Mouse (Mus musculus) neural tube, embryonic 13.5 days (tissue): Measurements from ENCODE around the gene Sapcd2. TPM values are rescaled to one million over a fixed set of nuclear protein-coding genes. Genes with fewer than 3 reads are reported as not detected.
"Not testable (repeated sequence)": the region's sequence is repeated elsewhere in the genome, so short reads cannot be mapped to it uniquely, and the experiment has no call there.

Experiments
- ATAC-seq: fragments of 200-750 bp; cut with Nextera tagmentation; 2 replicates; pipeline ENCODE4 v1.8.0; 2017; ENCODE audit warnings: low read depth, mild to moderate bottlenecking, moderate TSS enrichment, moderate library complexity
- H3K27ac ChIP-seq: fragments of 300-500 bp; sonication (generic); replicated peaks from 2 replicates; pipeline ENCODE4 v1.5.1; 2015; ENCODE audit warnings: moderate library complexity, mild to moderate bottlenecking, inconsistent platforms
- H3K27me3 ChIP-seq: fragments of 300-500 bp; sonication (generic); 2 replicates; pipeline ENCODE4 v1.6.1; 2015; ENCODE audit warnings: mild to moderate bottlenecking, inconsistent platforms
- H3K36me3 ChIP-seq: fragments of 300-500 bp; sonication (generic); 2 replicates; pipeline ENCODE4 v1.6.1; 2015; ENCODE audit warnings: mild to moderate bottlenecking, inconsistent platforms
- H3K4me1 ChIP-seq: fragments of 300-500 bp; sonication (generic); replicated peaks from 2 replicates; pipeline ENCODE4 v1.6.1; 2015; ENCODE audit warnings: inconsistent platforms
- H3K4me2 ChIP-seq: fragments of 300-500 bp; sonication (generic); 2 replicates; pipeline ENCODE4 v1.6.1; 2015; ENCODE audit warnings: inconsistent platforms, mild to moderate bottlenecking, moderate library complexity
- H3K4me3 ChIP-seq: fragments of 300-500 bp; sonication (generic); 2 replicates; pipeline ENCODE4 v1.5.1; 2015; ENCODE audit warnings: mild to moderate bottlenecking, inconsistent platforms
- H3K9ac ChIP-seq: fragments of 300-500 bp; sonication (generic); 2 replicates; pipeline ENCODE4 v1.6.1; 2015; ENCODE audit warnings: moderate library complexity, mild to moderate bottlenecking, inconsistent platforms
- H3K9me3 ChIP-seq: fragments of 300-500 bp; sonication (generic); 2 replicates; pipeline ENCODE4 v1.6.1; 2016; ENCODE audit warnings: inconsistent platforms
- WGBS: fragments of 180-500 bp; shearing (Covaris S2); methylation state at CpG from one replicate; pipeline ENCODE4 v1.1.7; 2015; 5-methylcytosine and 5-hydroxymethylcytosine counted together
- polyA plus RNA-seq: library from polyadenylated mRNA; unstranded; fragments of >200 nt; fragmentation: Nextera tagmentation; extraction: Ambion mirVana; gene quantifications from 2 replicates; pipeline ENCODE4 v1.2.1, GENCODE M21; 2015

Sapcd2 gene
- polyA plus RNA-seq, 1 experiment from 2014 or later: 9.9 TPM

DNA sequence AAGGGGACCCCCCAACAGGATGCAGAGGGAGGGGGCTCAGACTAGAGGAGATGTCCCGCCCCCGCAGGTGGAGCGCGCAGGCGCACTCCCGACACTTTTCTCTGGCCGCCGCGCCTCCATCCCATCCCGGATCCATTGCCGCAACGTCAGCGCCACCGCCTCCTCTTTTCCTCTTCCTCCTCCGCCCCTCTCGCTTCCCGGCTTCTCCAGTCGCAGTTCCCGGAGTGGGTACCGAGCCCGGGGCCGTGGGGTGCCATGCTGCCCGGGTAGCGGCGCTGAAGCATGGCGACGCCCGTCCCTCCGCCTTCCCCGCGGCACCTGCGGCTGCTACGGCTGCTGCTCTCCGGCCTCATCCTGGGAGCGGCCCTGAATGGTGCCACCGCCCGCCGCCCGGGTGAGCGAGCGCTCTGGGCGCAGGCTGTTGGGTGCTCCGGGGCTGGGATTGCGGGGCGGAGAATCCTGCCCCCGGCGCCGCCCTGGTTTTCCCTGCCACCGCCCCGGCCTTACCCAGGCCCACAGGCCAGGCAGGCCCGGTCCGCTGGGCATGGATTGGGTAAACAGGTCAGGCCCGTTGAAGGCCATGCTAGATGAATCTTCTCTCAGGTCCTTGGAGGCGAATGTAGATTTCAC is 31.0 kb downstream of the Sapcd2 start:
- under 1% methylated on average over 54 of the region's 54 CpGs for WGBS
- Histone ChIP-seq H3K36me3 (peaks cover 19% of the 10 kb centered on the region), H3K9ac (peak overlapping the region; percentile 99), H3K4me2 (peak overlapping the region; percentile 79), H3K27ac (peak overlapping the region; percentile 94), H3K27me3 (peaks cover 34% of the 10 kb centered on the region), H3K4me1 (peaks cover 47% of the 10 kb centered on the region), H3K9me3 (no peaks in the 10 kb centered on the region), H3K4me3 (peak overlapping the region; percentile 96)
- ATAC-seq: peak; percentile 84

DNA sequence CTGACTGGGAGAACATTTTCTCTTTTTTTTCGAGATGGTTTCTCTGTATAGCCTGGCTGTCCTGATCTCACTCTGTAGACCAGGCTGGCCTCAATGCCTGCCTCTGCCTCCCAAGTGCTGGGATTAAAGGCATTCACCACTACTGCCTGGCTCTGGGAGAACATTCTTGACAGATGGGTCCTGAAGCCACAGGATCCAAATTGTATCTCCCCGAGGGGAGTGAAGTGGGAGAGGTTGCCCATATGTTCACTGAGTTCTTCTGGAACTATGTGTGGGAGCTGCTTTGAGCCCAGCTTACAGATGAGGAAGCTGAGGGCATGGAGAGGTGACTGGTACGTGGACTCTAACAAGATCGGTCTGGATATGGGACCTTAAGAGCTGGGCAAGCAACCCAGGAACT is 31.9 kb downstream of the Sapcd2 start:
- H3K9me3 ChIP-seq: no peaks in the 10 kb centered on the region
- peak overlapping the region; percentile 99 for H3K9ac ChIP-seq
- H3K4me2 ChIP-seq: peak overlapping the region; percentile 79
- peaks cover 47% of the 10 kb centered on the region for H3K4me1 ChIP-seq
- no peak for ATAC-seq
- H3K36me3 ChIP-seq: peaks cover 27% of the 10 kb centered on the region
- WGBS: 82% methylated on average over 4 of the region's 4 CpGs
- peak overlapping the region; percentile 96 for H3K4me3 ChIP-seq
- H3K27ac ChIP-seq: peak overlapping the region; percentile 94; the same call in 1 of the 2 replicates
- peaks cover 25% of the 10 kb centered on the region for H3K27me3 ChIP-seq

DNA sequence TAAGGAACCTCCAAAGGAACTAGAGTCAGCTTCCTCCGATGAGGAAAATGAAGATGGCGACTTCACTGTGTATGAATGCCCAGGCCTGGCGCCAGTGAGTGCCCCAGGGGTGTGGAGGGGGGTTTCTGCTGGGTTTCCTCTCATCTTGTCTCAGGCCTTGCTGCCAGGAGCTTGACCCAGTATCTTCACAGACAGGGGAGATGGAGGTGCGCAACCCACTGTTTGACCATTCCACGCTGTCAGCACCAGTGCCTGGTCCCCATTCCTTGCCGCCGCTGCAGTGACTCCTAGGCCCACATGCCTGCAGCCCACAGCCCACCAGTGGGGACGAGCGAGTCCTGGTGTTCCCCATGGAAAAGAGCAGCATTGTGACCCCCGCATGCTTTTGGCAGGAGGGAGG is 36.8 kb downstream of the Sapcd2 start:
- no peaks in the 10 kb centered on the region for H3K27me3 ChIP-seq
- ATAC-seq: no peak
- WGBS: 91% methylated on average over 10 of the region's 10 CpGs
- H3K9me3 ChIP-seq: no peaks in the 10 kb centered on the region
- H3K4me2 ChIP-seq: no peak overlapping the region
- peaks cover 30% of the 10 kb centered on the region for H3K4me1 ChIP-seq
- H3K27ac ChIP-seq: no peak overlapping the region
- peaks cover 57% of the 10 kb centered on the region for H3K36me3 ChIP-seq
- no peak overlapping the region for H3K9ac ChIP-seq
- no peak overlapping the region for H3K4me3 ChIP-seq

DNA sequence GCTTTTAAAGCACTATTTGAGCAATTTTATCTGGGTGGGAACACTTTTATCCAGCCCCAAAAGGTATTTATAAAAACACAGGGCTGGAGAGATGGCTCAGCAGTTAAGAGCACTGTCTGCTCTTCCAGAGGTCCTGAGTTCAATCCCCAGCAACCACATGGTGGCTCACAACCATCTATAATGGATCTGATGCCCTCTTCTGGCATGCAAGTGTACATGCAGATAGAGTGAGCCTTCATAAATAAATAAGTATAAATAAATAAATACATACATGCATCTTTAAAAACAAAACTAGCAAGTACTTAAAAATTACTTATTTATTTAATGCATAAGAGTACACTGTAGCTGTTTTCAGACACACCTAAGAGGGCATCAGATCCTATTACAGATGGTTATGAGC is 41.3 kb downstream of the Sapcd2 start:
- peaks cover 38% of the 10 kb centered on the region for H3K36me3 ChIP-seq
- not testable (repeated sequence) for H3K9ac ChIP-seq, ATAC-seq, H3K4me2 ChIP-seq, H3K27ac ChIP-seq, H3K4me1 ChIP-seq, H3K9me3 ChIP-seq, H3K4me3 ChIP-seq, H3K27me3 ChIP-seq

DNA sequence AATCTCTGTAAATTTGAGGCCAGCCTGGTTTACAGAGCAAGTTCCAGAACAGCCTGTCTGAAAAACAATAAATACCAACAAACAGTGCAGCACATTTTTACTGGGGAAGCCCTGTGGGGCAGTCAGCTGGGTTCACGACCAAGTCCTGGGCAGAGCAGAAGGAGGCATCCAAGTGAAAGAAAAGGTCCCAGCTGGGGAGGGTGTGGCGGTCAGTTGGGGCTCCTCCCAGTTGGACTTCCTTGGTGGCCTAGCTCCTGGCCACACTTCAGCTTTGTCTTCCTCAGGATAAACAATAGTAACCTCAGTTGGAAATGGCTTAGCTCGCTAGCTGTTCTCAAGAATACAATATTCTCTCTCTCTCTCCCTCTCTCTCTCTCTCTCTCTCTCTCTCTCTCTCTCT is 45.3 kb downstream of the Sapcd2 start:
- peaks cover 6% of the 10 kb centered on the region for H3K4me1 ChIP-seq
- H3K9ac ChIP-seq: no peak overlapping the region
- H3K36me3 ChIP-seq: 0 out of 2 replicates have a peak, but pooled peaks cover 7% of the 10 kb centered on the region
- ATAC-seq: no peak
- 28% methylated on average over 3 of the region's 3 CpGs for WGBS
- H3K9me3 ChIP-seq: no peaks in the 10 kb centered on the region
- no peak overlapping the region for H3K4me2 ChIP-seq
- 0 out of 2 replicates have a peak overlapping the region, but pooled peaks have one; percentile 13 for H3K27ac ChIP-seq
- H3K4me3 ChIP-seq: no peak overlapping the region
- H3K27me3 ChIP-seq: 0 out of 2 replicates have a peak, but pooled peaks cover under 1% of the 10 kb centered on the region

DNA sequence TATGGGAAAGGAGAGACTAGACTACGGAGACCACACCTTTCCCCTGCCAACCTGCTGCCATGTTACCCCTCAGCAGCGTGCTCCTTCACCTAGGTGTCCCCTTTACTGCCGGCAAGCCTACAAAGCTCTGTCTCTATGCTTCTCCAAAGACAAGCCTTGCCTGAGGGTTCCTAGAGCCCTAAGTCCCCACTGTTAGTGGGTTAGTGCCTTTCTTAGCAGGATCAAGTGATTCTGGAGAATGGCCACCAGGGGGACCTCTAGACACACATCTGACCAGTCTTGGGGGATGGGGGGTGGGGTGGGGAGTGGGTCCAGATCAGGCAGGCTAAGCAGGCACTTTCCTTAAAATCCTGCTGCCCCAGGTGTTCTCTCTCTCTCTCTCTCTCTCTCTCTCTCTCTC is 49.8 kb downstream of the Sapcd2 start:
- 19% methylated on average over 3 of the region's 3 CpGs for WGBS
- Histone ChIP-seq H3K27ac (no peak overlapping the region), H3K36me3 (no peaks in the 10 kb centered on the region), H3K27me3 (peaks cover 39% of the 10 kb centered on the region), H3K4me3 (no peak overlapping the region), H3K4me1 (peaks cover 6% of the 10 kb centered on the region), H3K9me3 (no peaks in the 10 kb centered on the region), H3K4me2 (no peak overlapping the region), H3K9ac (no peak overlapping the region)
- ATAC-seq: peak; percentile 51

DNA sequence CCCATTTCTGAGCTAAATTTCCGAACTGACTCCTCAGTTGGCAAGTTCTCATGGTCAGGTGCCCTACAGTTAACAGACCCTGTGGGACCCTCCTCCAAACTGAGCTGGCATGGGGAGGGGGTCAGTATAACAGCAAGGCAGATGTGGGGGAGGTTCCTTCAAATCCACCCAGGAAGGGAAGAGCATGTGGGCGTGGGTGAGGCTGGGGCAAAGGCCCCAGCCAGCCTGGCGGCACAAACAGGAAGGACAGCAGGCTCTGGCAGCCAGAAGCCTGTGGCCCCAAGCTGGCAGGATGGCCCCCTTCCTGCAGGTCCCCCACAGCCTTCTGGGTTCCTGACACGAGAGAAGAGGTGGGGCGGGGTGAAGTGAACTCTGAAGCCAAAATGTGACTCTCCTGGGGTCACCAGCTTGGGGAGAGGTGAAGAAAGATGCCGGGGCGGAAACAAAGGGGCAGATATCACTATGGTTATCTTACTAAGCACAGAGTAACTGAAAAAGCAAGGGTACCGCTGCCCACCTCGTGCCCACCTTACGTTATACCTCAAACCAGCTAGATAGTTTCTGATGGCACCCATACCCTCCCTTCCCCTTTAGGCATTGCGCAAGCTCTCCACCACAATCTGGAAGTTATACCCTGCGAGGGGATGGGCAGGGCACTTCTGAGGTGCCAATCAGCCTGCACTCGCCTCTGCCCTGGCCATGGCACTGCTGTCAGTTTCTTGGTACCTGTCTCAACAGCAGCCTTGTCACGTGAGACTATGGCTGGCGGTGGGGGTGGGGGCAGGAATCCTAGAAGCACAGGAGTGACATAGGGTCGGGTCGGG is 50.7 kb downstream of the Sapcd2 start, which contains the start of gene Fut7:
Fut7 (plus strand) TSS at position 681 of the 824 bp plus-strand sequence.
- 74% methylated on average over 17 of the region's 17 CpGs for WGBS
- no peaks in the 10 kb centered on the region for H3K36me3 ChIP-seq
- H3K4me3 ChIP-seq: no peak within 1 kb of the TSS
- H3K9me3 ChIP-seq: no peaks in the 10 kb centered on the region
- H3K4me1 ChIP-seq: no peaks in the 10 kb centered on the region
- H3K4me2 ChIP-seq: no peak within 1 kb of the TSS
- H3K27ac ChIP-seq: no peak within 1 kb of the TSS
- no peak within 1 kb of the TSS for H3K9ac ChIP-seq
- no peak for ATAC-seq
- H3K27me3 ChIP-seq: peaks cover 39% of the 10 kb centered on the region

DNA sequence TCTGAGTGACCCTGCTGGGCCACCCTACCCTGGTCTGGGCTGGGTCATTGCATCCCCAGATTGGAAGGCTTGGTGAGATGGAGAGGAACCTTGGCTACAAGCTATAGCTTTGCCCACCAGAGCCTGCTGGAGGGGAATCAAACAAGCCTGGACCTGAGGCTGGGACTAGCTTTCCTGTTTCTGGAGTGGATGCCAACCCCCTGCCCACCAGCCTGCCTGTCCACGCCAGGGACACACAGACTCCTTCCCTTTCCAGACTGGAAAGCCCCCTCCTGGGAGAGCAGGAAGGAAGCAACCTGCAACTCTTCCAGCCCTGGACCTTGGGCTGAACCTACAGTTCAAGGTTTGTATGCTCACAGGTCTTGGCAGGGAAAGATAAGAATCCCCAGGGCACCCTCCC is 51.5 kb downstream of the Sapcd2 start:
- H3K27ac ChIP-seq: no peak overlapping the region
- H3K4me2 ChIP-seq: no peak overlapping the region
- H3K27me3 ChIP-seq: peaks cover 39% of the 10 kb centered on the region
- H3K9me3 ChIP-seq: no peaks in the 10 kb centered on the region
- no peak for ATAC-seq
- H3K4me3 ChIP-seq: no peak overlapping the region
- peaks cover 4% of the 10 kb centered on the region; the same call in 1 of the 2 replicates for H3K4me1 ChIP-seq
- H3K36me3 ChIP-seq: no peaks in the 10 kb centered on the region
- no peak overlapping the region for H3K9ac ChIP-seq
- 54% methylated on average over 1 of the region's 1 CpGs for WGBS

DNA sequence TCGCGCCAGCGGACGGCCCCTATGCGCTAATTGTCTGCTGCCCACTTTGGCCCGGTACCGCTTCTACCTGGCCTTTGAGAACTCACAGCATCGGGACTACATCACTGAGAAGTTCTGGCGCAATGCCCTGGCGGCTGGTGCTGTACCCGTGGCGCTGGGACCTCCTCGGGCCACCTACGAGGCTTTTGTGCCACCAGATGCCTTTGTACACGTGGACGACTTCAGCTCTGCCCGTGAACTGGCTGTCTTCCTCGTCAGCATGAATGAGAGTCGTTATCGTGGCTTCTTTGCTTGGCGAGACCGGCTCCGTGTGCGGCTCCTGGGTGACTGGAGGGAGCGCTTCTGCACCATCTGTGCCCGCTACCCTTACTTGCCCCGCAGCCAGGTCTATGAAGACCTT is 53.4 kb downstream of the Sapcd2 start:
- H3K27ac ChIP-seq: no peak overlapping the region
- H3K4me1 ChIP-seq: peaks cover 20% of the 10 kb centered on the region
- WGBS: 47% methylated on average over 27 of the region's 27 CpGs
- H3K27me3 ChIP-seq: peaks cover 39% of the 10 kb centered on the region
- no peaks in the 10 kb centered on the region for H3K9me3 ChIP-seq
- ATAC-seq: no peak
- H3K4me2 ChIP-seq: no peak overlapping the region
- H3K4me3 ChIP-seq: no peak overlapping the region
- H3K36me3 ChIP-seq: no peaks in the 10 kb centered on the region
- no peak overlapping the region for H3K9ac ChIP-seq

DNA sequence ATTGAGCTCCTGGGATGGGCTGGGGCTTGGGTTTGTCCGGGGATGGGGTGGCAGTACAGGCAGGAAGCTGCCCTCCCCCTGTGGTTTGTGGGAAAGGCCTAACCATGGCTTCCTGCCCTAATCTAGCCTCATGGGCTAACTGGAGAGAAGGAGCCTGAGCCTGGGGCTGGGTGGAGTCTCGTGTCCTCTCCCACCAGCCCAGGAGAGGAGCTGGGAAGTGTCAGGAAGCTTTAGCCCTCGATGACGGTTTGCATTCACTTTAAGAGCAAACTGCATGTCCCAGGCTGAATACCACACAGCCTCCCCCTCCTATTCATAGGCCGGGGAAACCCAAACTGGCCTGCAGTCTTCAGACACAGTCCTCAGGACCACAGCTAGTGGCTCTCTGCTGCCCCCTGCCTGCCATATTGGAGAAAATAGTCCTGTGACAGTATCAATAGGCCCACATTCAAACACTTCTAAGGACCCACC is 54.6 kb downstream of the Sapcd2 start:
- no peak for ATAC-seq
- Histone ChIP-seq H3K4me2 (no peak overlapping the region), H3K4me3 (no peak overlapping the region), H3K27ac (no peak overlapping the region), H3K9ac (no peak overlapping the region), H3K4me1 (peaks cover 33% of the 10 kb centered on the region), H3K9me3 (no peaks in the 10 kb centered on the region), H3K36me3 (no peaks in the 10 kb centered on the region), H3K27me3 (peaks cover 39% of the 10 kb centered on the region)
- 38% methylated on average over 5 of the region's 5 CpGs for WGBS

DNA sequence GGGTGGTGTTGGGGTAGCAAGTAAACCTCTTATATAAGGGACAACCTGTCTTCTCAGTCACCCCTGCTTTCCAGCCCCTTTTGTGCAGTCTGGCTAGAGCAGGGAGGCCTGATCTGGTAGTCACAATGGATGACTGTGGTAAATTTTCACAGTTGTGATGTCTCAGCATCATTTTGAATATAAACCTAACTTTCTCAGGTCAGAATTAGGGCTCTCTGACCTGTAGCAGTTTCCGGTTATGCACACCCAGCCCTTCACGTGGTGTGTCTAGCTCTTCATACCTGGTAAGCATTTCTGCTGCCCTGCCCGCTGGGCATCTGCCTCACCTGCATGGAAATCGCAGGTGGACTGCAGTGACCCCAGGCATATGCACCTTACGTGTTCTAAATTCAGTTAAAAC is 55.1 kb downstream of the Sapcd2 start:
- WGBS: 91% methylated on average over 5 of the region's 5 CpGs
- no peaks in the 10 kb centered on the region for H3K36me3 ChIP-seq
- no peak overlapping the region for H3K4me2 ChIP-seq
- H3K27ac ChIP-seq: no peak overlapping the region
- H3K4me3 ChIP-seq: no peak overlapping the region
- no peak for ATAC-seq
- no peak overlapping the region for H3K9ac ChIP-seq
- peaks cover 36% of the 10 kb centered on the region for H3K4me1 ChIP-seq
- H3K27me3 ChIP-seq: peaks cover 39% of the 10 kb centered on the region
- H3K9me3 ChIP-seq: no peaks in the 10 kb centered on the region
